Mouse (Mus musculus): ENCODE results near the gene Pum1. TPM values are rescaled to one million over a fixed set of nuclear protein-coding genes. Genes with fewer than 3 reads are reported as not detected.

Pum1 gene
- polyA plus RNA-seq, 1 experiment from 2014 or later = 133 TPM

DNA sequence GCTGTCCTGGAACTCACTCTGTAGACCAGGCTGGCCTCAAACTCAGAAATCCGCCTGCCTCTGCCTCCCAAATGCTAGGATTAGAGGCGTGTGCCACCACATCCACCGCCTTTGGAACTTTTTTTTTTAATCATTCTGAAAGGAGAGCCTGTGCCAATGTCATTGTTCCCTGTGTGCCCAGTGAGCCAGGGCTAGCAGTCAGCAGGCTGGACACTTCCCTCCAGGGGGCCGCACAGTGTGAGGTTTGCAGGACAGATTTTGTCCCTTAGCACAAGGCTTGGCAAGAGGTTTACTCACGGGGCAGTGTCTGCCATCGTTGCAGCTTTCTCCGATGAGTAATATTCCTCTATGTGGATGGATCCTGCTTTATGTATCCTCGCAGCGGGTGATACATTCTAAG is 143.6 kb downstream of the Pum1 start:
- Histone ChIP-seq H3K9me3 (no peaks in the 10 kb centered on the region), H3K27me3 (no peaks in the 10 kb centered on the region), H3K9ac (replicated peaks) (no peak overlapping the region), H3K4me1 (peaks cover 58% of the 10 kb centered on the region), H3K4me3 (no peak overlapping the region), H3K4me2 (replicated peaks) (no peak overlapping the region), H3K36me3 (no peaks in the 10 kb centered on the region), H3K27ac (replicated peaks) (no peak overlapping the region)
- ATAC-seq (ENCODE audit: low FRiP score, low read depth) = no peak
- 95% methylated on average over 9 of the region's 9 CpGs for WGBS

DNA sequence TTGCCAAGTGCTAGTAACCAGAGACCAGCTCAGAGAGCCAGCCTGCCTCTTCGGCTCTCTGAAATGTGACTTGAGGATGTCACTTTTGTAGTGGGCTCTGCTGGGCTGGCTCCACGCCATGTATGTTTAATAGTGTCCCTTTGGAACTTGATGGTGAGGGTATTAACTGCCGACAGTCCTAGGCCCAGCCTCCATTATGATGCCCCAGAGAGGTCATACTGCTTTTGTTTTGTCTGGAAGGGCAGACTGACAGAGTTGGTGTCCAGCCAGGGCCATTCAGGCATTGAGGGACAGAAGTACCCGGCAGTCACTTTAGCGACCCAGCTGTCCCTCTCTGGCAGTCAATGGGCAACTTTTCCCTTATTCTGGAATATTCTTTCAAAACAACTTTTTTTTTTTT is 146.7 kb downstream of the Pum1 start:
- Histone ChIP-seq H3K27me3 (no peaks in the 10 kb centered on the region), H3K9me3 (no peaks in the 10 kb centered on the region), H3K9ac (replicated peaks) (no peak overlapping the region), H3K4me1 (peaks cover 61% of the 10 kb centered on the region), H3K36me3 (no peaks in the 10 kb centered on the region), H3K4me3 (no peak overlapping the region), H3K27ac (replicated peaks) (no peak overlapping the region), H3K4me2 (replicated peaks) (no peak overlapping the region)
- WGBS = 23% methylated on average over 5 of the region's 5 CpGs
- ATAC-seq (ENCODE audit: low FRiP score, low read depth) = no peak

DNA sequence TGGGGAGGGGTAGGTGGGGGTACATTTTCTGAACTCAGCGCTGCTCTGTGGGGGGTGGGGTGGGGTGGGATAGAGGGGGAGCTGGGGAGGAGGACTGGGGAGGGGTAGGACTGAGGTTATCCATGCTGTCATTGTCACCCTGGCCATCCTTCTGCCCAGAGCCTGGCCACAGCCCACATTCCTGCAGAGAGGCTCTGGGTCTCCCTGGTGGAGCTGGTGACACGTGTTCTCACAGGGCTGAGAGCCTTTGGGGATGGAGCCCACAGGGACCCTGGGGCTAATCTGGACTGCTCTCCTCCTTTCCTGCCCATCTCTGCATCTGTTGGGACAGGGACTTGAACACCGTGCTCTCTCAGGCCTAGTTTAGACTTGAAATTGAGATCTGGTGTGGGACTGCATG is 147.7 kb downstream of the Pum1 start:
- H3K36me3 ChIP-seq = no peaks in the 10 kb centered on the region
- no peak overlapping the region for H3K9ac ChIP-seq (replicated peaks)
- H3K4me1 ChIP-seq = peaks cover 60% of the 10 kb centered on the region
- WGBS = 24% methylated on average over 3 of the region's 3 CpGs
- no peak for ATAC-seq (ENCODE audit: low FRiP score, low read depth)
- no peaks in the 10 kb centered on the region for H3K9me3 ChIP-seq
- H3K4me3 ChIP-seq = no peak overlapping the region
- H3K4me2 ChIP-seq (replicated peaks) = no peak overlapping the region
- H3K27me3 ChIP-seq = no peaks in the 10 kb centered on the region
- peak overlapping the region; percentile 30; the same call in 1 of the 2 replicates for H3K27ac ChIP-seq (replicated peaks)

DNA sequence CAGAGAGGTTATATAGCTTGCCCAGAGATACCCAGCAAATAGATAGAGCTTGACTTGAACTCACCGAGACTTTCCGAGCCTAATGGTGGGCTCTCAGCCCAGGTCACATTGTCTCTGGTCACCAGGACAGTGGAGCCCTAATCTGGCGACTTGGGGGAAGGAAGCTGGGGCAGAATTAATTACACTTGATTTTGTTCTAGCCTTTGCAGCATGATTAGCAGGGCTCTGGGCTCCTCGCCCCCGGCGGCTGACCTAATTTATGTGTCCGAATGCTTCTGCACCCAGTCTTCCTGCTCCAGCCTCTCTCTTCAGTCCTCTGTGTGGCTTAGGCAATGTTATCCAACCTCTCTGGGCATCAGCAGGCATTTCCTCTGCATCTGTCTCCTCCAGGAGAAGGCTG is 148.3 kb downstream of the Pum1 start:
- Histone ChIP-seq H3K4me2 (replicated peaks) (no peak overlapping the region; the same call in 1 of the 2 replicates), H3K9ac (replicated peaks) (no peak overlapping the region), H3K27me3 (no peaks in the 10 kb centered on the region), H3K36me3 (no peaks in the 10 kb centered on the region), H3K4me3 (no peak overlapping the region), H3K9me3 (no peaks in the 10 kb centered on the region), H3K4me1 (peaks cover 56% of the 10 kb centered on the region), H3K27ac (replicated peaks) (peak overlapping the region; percentile 30; the same call in 1 of the 2 replicates)
- ATAC-seq (ENCODE audit: low FRiP score, low read depth) = no peak
- WGBS = 32% methylated on average over 7 of the region's 7 CpGs

DNA sequence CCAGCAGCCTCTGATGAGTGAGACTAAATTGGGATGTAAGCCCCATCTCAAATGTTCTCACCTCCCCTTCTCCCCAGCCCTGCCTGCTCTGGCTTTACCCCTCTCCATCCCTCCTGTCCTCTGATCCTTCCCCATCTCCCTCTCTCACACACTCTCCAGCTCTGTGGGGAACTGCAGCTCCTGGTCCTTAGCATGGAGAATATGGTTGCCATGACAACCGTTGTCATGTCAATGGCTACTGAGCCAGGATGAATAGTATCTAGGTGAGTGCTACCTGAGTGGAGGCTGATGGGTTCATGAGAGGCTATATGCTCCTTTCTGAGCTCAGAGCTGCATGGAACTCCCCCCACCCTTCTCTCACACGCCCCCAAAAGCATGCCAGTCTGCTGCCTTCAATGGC is 150.8 kb downstream of the Pum1 start:
- H3K4me3 ChIP-seq = no peak overlapping the region
- H3K9ac ChIP-seq (replicated peaks) = peak overlapping the region; percentile 46; the same call in 1 of the 2 replicates
- ATAC-seq (ENCODE audit: low FRiP score, low read depth) = peak; percentile 56; the same call in 1 of the 2 replicates
- H3K9me3 ChIP-seq = no peaks in the 10 kb centered on the region
- no peaks in the 10 kb centered on the region for H3K27me3 ChIP-seq
- peaks cover 7% of the 10 kb centered on the region for H3K36me3 ChIP-seq
- H3K27ac ChIP-seq (replicated peaks) = peak overlapping the region; percentile 84
- H3K4me2 ChIP-seq (replicated peaks) = peak overlapping the region; percentile 37
- H3K4me1 ChIP-seq = peaks cover 56% of the 10 kb centered on the region
- WGBS = 53% methylated on average over 2 of the region's 2 CpGs

DNA sequence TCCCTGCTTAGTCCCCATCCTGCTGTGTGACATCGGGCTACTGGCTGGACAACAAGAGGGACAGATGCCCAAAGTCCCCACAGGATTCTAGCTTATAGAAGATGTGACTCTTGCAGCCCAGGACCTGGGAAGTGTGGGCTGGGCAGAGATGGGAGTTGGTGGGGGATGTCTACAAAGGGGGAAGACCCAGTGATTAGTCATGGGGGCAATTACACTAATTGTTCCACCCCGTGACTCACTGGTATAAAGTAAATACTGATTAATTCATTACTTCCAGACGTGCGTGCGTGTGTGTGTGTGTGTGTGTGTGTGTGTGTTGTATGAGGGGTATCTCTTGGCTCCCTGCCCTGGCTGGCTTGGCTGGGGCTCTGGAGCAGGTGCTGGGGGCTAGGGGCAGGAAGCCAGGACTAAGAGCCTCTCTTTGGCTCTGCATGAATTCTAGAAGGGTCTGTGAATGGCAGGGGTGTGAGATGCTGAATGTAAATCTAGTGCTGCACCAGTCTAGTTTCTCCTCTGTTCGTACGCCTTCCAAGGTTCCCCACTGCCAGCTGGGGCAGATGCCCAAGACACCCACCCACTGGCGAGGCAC is 151.7 kb downstream of the Pum1 start:
- no peak for ATAC-seq (ENCODE audit: low FRiP score, low read depth)
- no peaks in the 10 kb centered on the region for H3K27me3 ChIP-seq
- no peak overlapping the region for H3K4me3 ChIP-seq
- no peaks in the 10 kb centered on the region for H3K9me3 ChIP-seq
- peaks cover 54% of the 10 kb centered on the region for H3K4me1 ChIP-seq
- H3K36me3 ChIP-seq = peaks cover 12% of the 10 kb centered on the region
- no peak overlapping the region for H3K4me2 ChIP-seq (replicated peaks)
- WGBS = 72% methylated on average over 8 of the region's 8 CpGs
- 0 out of 2 replicates have a peak overlapping the region, but pooled peaks have one; percentile 31 for H3K9ac ChIP-seq (replicated peaks)
- peak overlapping the region; percentile 84 for H3K27ac ChIP-seq (replicated peaks)

DNA sequence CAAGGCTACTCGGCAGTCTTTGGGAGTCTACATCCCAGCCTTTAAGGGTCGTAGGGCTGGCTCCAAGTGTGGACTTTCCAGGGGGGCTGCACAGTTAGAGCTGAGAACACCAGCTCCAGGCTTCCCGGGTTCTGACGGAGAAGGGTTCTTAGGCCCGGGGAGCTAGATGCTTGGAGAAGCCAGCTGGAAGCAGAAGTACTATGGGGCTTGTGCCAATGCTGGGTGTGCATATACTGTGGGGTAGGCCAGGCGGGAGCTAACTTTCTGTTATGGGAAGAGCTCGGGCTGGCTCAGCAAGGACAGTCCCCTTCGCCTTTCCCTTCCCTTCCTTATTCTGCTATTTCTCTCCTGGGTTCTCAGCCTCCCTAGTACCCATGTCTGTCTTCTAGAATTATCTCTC is 152.7 kb downstream of the Pum1 start:
- peaks cover 45% of the 10 kb centered on the region for H3K4me1 ChIP-seq
- 0 out of 2 replicates have a peak overlapping the region, but pooled peaks have one; percentile 54 for H3K27ac ChIP-seq (replicated peaks)
- 82% methylated on average over 8 of the region's 8 CpGs for WGBS

DNA sequence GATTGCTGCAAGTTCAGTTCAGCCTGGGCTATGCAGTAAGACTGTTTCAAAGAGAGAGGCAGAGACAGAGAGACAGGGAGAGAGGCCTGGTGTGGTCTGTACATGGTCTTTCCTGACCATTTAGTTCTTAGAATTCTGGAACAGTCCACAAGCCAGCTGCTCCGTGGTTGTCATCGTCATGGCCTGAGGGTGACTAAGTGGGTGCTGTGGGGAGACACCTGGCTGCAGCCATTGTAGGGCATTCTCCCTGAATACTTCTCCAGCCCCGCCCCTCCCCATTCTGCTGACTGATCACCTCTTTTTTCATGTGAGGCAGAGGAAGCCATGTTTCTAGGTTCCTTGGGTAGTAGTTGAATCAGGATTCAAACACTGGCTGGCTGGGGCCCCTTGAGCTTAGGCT is 156.7 kb downstream of the Pum1 start:
- no peaks in the 10 kb centered on the region for H3K9me3 ChIP-seq
- no peaks in the 10 kb centered on the region; the same call in 1 of the 2 replicates for H3K27me3 ChIP-seq
- no peak overlapping the region for H3K4me2 ChIP-seq (replicated peaks)
- H3K36me3 ChIP-seq = peaks cover 42% of the 10 kb centered on the region
- H3K9ac ChIP-seq (replicated peaks) = no peak overlapping the region
- peaks cover 9% of the 10 kb centered on the region for H3K4me1 ChIP-seq
- 91% methylated on average over 3 of the region's 3 CpGs for WGBS
- H3K4me3 ChIP-seq = no peak overlapping the region
- ATAC-seq (ENCODE audit: low FRiP score, low read depth) = no peak
- no peak overlapping the region for H3K27ac ChIP-seq (replicated peaks)

More for the DNA sequence above, 152.7 kb downstream of the Pum1 start:
- Histone ChIP-seq H3K9me3 (no peaks in the 10 kb centered on the region), H3K4me2 (replicated peaks) (no peak overlapping the region), H3K36me3 (peaks cover 12% of the 10 kb centered on the region), H3K27me3 (no peaks in the 10 kb centered on the region), H3K9ac (replicated peaks) (no peak overlapping the region), H3K4me3 (no peak overlapping the region)
- no peak for ATAC-seq (ENCODE audit: low FRiP score, low read depth)

DNA sequence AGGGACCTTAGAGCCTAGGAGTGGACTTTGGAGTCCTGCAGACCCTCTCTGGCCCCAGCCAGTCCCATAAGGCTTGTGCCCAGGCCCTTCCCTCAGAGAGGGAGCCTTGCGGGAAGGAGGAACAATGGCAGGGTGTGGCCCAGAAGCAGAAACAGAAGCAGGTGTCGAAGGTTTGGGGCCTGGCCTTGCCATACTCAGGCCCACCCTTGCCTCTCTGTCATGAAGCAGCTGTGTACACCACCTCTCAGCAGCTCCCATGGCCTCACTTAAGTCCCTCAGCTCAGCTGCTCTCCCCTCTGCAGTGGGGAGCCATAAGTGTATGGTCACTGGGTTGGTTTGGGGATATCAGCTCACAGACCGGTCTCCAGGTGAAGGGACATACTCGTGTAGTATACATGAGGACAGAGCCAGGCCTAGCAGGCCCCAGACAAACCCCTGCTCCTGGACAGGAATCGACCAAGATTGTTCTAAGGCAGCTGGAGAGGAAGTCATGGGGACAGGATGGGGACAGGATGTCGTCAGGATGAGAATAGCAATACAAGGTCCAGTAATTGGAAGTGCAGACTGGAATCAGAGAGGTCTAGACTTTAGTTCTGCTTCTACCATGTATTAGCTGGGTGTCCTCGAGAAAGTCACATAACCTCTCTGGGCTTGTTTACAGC is 157.6 kb downstream of the Pum1 start:
- peaks cover 46% of the 10 kb centered on the region for H3K36me3 ChIP-seq
- H3K4me3 ChIP-seq = no peak overlapping the region
- no peaks in the 10 kb centered on the region for H3K9me3 ChIP-seq
- H3K4me1 ChIP-seq = 0 out of 2 replicates have a peak, but pooled peaks cover under 1% of the 10 kb centered on the region
- no peak overlapping the region for H3K4me2 ChIP-seq (replicated peaks)
- H3K9ac ChIP-seq (replicated peaks) = no peak overlapping the region
- H3K27me3 ChIP-seq = no peaks in the 10 kb centered on the region; the same call in 1 of the 2 replicates
- no peak for ATAC-seq (ENCODE audit: low FRiP score, low read depth)
- H3K27ac ChIP-seq (replicated peaks) = no peak overlapping the region
- WGBS = 84% methylated on average over 7 of the region's 7 CpGs

DNA sequence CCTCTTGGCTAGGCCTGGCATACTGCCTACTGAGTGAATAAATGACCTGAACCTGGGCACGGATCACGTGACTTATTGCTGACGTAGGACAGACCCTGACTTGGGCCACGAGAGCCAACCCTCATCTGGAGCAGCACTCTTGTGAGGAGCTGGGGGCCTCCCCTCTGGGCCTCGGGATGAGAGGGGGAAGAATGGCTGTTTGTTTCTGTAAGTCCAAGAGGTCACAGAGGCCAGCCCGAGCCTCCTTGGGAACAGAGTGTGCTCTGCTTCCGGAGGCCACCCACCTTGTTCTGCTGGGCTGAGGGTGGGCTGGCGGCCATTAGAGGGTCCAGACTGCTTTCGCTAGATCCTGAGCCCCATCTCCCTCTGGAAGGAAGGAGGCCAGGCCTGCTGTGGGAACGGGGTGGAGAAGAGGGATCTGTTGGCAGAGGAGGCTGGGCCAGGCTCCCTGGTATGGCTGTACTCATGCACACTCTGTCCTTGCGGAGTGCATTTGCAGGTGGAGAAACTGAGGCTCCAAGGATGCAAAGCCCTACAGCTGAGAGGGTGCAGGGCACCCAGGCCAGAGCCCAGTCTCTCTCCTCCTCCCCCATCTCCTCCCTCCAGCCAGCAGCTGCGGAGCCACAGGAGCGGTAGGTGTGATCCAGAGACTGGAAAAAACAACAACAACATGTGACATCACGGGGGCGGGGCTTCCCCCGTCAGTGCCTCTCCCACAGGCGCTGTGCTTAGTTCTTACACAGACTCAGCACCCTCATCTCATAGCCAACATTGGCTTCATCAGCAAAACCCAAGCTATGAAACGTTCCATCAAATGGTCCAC is 165.9 kb downstream of the Pum1 start:
- no peaks in the 10 kb centered on the region; the same call in 1 of the 2 replicates for H3K27me3 ChIP-seq
- no peak overlapping the region for H3K4me3 ChIP-seq
- peak overlapping the region; percentile 28 for H3K4me2 ChIP-seq (replicated peaks)
- no peaks in the 10 kb centered on the region for H3K9me3 ChIP-seq
- H3K27ac ChIP-seq (replicated peaks) = no peak overlapping the region
- H3K36me3 ChIP-seq = peaks cover 11% of the 10 kb centered on the region; the same call in 1 of the 2 replicates
- H3K4me1 ChIP-seq = peaks cover 12% of the 10 kb centered on the region
- H3K9ac ChIP-seq (replicated peaks) = 0 out of 2 replicates have a peak overlapping the region, but pooled peaks have one; percentile 6
- ATAC-seq (ENCODE audit: low FRiP score, low read depth) = peak; percentile 19; the same call in 1 of the 2 replicates
- 13% methylated on average over 17 of the region's 18 CpGs for WGBS

All from midbrain, embryonic 12.5 days (tissue).